Mouse (Mus musculus): ENCODE measurements at regions not wholly inside any gene's neighbourhood (a gene's known extent, or its start where the extent isn't known, plus 50 kb on each side); places are given as distances from the start of the nearest gene placed in this dataset.

DNA sequence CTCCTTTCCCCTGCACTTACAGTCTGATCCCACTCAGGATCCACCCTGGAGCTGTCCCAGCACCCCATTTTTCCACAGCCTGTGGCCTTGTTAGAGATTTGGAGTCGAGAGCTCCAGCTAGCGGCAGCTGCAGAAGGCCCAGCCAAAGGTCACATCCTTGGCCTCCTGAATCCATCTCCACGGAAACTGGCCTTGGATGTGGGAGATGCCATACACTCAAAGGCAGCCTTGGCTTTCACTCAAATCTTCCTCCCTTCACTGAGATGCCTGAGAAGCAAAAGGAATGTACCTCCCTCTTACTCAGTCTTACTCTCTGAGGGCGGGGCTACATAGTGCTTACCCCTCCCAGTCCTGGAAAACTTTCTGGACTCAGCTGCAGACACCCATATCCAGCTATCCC lies 56.2 kb upstream of the Ky start:
- no peak for DNase-seq
- no peak for TF ChIP-seq CTCF (IDR thresholded peaks at IDR 0.05)
- Histone ChIP-seq H3K4me3 (no peak overlapping the region), H3K27ac (no peak overlapping the region)
- intact Hi-C loops (cut with DNase I) = no loop called here

DNA sequence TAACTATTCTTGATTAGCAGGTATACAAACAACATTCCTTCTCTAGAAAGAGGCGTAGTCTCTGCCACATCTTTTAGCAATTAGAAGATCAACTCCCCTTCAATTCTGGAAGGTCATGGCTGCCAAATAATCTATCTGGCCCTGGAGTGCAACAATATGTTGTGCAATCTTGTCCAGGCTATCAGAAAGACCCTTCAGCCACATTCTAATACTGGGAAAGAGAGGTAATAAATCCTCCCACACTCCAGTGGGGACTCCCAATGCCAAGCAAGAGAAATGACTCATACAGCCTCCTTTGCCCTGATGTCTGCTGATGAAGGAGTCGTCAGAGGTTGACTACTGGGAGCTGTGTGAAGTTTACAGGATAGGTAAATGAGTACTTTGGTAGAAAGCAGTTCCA lies 59.5 kb upstream of the Ky start:
- TF ChIP-seq CTCF (IDR thresholded peaks at IDR 0.05) = no peak
- no peak for DNase-seq
- intact Hi-C loops (cut with DNase I) = no loop called here
- Histone ChIP-seq H3K27ac (no peak overlapping the region), H3K4me3 (no peak overlapping the region)

GRCm38 (mm10) chr9:102442198-102442842 lies 63.2 kb upstream of the Ky start:
- intact Hi-C loops (cut with DNase I) = no loop called here
- peak; percentile 84 for DNase-seq
- TF ChIP-seq CTCF (IDR thresholded peaks at IDR 0.05) = no peak
- peak overlapping the region; percentile 92 for H3K27ac ChIP-seq
- H3K4me3 ChIP-seq = peak overlapping the region; percentile 6

- peak overlapping the region; percentile 73 for H3K27ac ChIP-seq
- TF ChIP-seq CTCF (IDR thresholded peaks at IDR 0.05) = no peak
- intact Hi-C loops (cut with DNase I) = no loop called here
- no peak overlapping the region for H3K4me3 ChIP-seq
- peak; percentile 37 for DNase-seq
Observed at GRCm38 (mm10) chr9:102437641-102438040, 67.9 kb upstream of the Ky start.

DNA sequence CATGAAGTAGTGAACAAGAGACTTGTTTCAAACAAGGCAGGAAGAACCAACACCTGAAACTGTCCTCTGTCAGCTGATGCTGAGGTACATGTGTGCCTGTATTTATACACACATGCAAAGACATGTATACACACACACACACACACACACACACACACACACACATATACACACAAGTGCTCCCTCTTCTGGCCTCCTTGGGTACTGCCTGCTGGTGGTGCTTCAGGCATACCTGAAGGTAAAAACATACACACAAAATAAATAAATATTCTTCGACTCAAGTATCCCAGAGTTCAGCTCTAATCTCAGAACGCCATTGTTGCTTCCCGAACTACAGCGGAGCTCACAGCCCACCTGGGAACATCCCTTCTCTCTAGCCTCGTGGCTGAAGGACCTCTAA lies 69.2 kb upstream of the Ky start:
- intact Hi-C loops (cut with DNase I) = no loop called here

DNA sequence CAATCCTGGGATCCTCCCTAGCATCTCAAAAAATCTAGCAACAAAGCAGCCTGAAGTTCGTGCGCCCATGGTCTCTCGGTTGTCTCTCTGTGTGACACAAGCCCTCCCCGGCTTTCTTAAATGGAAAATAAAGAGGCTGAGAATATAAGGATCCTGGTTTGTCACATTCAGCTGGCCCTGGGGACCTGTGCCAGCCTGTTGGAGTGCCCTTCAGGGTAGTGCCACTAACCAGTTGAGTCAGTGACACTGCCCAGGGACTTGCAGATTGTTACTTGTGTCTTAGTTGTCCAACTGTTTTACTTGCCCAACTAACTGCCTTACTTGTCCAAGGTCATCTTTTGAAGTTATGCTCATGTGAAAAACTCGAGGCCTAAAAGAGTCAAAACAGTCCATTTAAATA lies 73.5 kb upstream of the Ephb1 start:
- Histone ChIP-seq H3K4me3 (no peak overlapping the region), H3K27ac (no peak overlapping the region)
- TF ChIP-seq CTCF (IDR thresholded peaks at IDR 0.05) = no peak
- DNase-seq = no peak
- intact Hi-C loops (cut with DNase I) = no loop called here

More for the DNA sequence above, 69.2 kb upstream of the Ky start:
- peak; percentile 37 for TF ChIP-seq CTCF (IDR thresholded peaks at IDR 0.05)
- Histone ChIP-seq H3K4me3 (no peak overlapping the region), H3K27ac (no peak overlapping the region)
- DNase-seq = no peak

- DNase-seq = peak; percentile 67
- intact Hi-C loops (cut with DNase I) = loop anchor here (5.0 kb wide), 1 partner anchor 87 kb away; no protein-coding TSS in a partner anchor
- no peak for TF ChIP-seq CTCF (IDR thresholded peaks at IDR 0.05)
Observed at GRCm38 (mm10) chr9:102424672-102425345, 70.3 kb upstream of the Ephb1 start.

GRCm38 (mm10) chr9:102423919-102424671 lies 69.6 kb upstream of the Ephb1 start:
- H3K4me3 ChIP-seq = peak overlapping the region; percentile 53
- intact Hi-C loops (cut with DNase I) = loop anchor here (5.0 kb wide), 1 partner anchor 88 kb away; no protein-coding TSS in a partner anchor

More at GRCm38 (mm10) chr9:102424672-102425345, 70.3 kb upstream of the Ephb1 start:
- Histone ChIP-seq H3K27ac (peak overlapping the region; percentile 92), H3K4me3 (peak overlapping the region; percentile 53)

DNA sequence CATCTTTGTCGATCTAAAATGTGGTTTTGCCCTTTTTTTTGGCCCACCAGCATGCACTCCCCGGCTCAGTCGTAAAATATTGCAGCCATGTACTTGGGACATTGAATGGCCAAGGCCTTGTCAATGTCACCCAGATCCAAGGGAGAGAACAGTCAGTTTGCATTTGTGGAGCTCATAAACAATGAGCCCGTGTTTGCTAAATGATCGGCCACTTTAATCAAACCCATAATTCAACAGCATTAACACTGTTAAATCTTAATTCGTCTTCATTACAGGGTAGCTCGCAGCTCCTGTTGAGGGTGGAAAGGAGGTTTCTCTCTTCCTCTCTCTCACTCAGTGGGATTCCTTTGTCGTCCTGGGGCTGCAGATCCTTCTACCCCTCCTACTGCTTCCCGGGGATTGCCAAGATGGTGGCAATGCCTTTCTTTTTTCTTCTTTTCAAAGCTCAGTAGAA lies 69.0 kb upstream of the Ephb1 start:
- Histone ChIP-seq H3K27ac (peak overlapping the region; percentile 92), H3K4me3 (peak overlapping the region; percentile 53)
- DNase-seq = no peak
- no peak for TF ChIP-seq CTCF (IDR thresholded peaks at IDR 0.05)
- intact Hi-C loops (cut with DNase I) = loop anchor here (5.0 kb wide), 1 partner anchor 89 kb away; no protein-coding TSS in a partner anchor

More at GRCm38 (mm10) chr9:102423919-102424671, 69.6 kb upstream of the Ephb1 start:
- H3K27ac ChIP-seq = peak overlapping the region; percentile 92
- peak; percentile 89 for DNase-seq
- TF ChIP-seq CTCF (IDR thresholded peaks at IDR 0.05) = no peak

GRCm38 (mm10) chr9:102421826-102422225 lies 67.3 kb upstream of the Ephb1 start:
- Histone ChIP-seq H3K27ac (peak overlapping the region; percentile 92), H3K4me3 (no peak overlapping the region)
- intact Hi-C loops (cut with DNase I) = loop anchor here (5.0 kb wide), 1 partner anchor 90 kb away; no protein-coding TSS in a partner anchor
- no peak for TF ChIP-seq CTCF (IDR thresholded peaks at IDR 0.05)
- no peak for DNase-seq

DNA sequence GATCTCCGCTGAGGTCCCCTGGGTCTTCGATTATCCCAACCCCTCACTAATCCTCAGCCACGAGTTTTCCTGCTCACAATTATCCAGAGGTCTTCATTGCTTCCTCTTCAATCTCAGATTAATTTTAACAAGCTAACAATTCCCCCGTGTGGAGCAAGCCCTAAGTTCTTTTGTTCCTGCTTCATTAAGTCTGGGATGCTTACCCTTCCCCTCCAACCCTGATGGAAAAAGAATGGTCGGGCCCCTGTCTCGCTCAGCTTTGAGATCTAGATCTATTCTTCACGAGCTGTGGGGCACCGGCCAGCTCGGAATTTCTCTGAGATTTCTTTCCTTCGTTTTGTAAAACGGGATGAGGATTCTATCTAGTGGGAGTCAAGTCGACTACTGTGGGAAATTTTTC lies 65.7 kb upstream of the Ephb1 start:
- intact Hi-C loops (cut with DNase I) = loop anchor here (5.0 kb wide), 1 partner anchor 92 kb away; no protein-coding TSS in a partner anchor
- no peak for DNase-seq

GRCm38 (mm10) chr9:102413631-102414030 lies 59.1 kb upstream of the Ephb1 start:
- TF ChIP-seq CTCF (IDR thresholded peaks at IDR 0.05) = peak; percentile 49
- Histone ChIP-seq H3K27ac (no peak overlapping the region; the same call in 1 of the 2 replicates), H3K4me3 (no peak overlapping the region)
- intact Hi-C loops (cut with DNase I) = no loop called here
- DNase-seq = no peak

More for the DNA sequence above, 65.7 kb upstream of the Ephb1 start:
- TF ChIP-seq CTCF (IDR thresholded peaks at IDR 0.05) = no peak
- H3K27ac ChIP-seq = no peak overlapping the region; the same call in 1 of the 2 replicates
- no peak overlapping the region for H3K4me3 ChIP-seq

All from gastrocnemius, adult 2 months (tissue).